Mouse (Mus musculus) urinary bladder, adult 18-20 months (tissue): ENCODE measurements around the gene Neo1.
"Not testable (repeated sequence)": the region's sequence is repeated elsewhere in the genome, so short reads cannot be mapped to it uniquely, and the experiment has no call there.

Experiments
- DNase-seq, 2 experiments: peaks; one replicate each; pipeline ENCODE4 v3.0.0; 2022; ENCODE audit warnings: low spot score in 2 of 2, mixed read lengths in 2 of 2

The Neo1 gene

DNA sequence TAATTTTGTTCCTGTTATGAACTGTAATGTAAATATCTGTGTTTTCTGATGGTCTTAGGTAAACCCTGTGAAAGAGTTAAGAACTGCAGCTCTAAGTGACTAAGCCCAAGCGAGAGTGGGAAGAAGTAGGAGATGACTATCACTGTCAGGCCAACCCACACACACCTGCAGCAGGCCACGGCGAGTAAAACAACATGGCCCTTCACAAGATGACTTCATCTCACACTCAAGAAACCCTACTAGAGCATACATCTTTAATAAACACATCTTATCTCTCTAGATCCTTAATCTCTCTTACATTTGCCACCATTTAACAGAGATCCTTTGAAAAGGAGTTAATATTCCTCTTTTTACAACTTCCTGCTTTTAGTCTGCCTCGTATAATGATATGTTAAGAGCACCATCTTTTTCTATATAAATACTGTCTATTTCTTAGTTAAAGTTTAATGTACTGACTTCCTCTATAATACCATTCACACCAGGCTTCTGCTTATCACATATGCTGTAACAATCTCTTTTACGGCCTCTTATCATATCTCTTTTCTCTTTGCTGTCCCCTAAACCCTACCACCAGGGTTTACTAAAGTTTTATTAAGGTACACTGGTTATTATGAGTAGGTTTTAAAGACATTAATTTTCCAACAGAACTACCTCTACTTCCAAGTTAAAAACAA is 46.8 kb downstream of the Neo1 start:
- DNase-seq = no peak

DNA sequence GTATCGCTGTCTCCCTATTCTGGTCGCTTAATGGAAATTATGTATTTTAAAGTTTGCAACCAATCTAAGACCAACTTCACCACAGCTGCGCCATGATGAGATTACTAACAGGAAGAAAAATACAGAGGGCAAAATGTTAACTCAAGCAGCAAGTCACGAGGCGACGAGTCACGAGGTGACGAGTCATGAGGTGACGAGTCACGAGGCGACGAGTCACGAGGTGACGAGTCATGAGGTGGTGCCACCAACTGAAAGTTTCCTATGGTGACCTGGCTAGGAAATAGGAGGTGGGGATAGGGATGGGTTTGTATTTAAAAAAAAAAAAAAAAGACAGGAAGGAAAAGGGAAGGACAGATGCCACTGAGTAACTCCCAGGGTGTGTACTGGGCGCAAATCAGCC is 57.2 kb downstream of the Neo1 start:
- no peak for DNase-seq

- DNase-seq = not testable (repeated sequence)
Measured at GRCm38 (mm10) chr9:58971154-58971553, 65.1 kb downstream of the Neo1 start.

DNA sequence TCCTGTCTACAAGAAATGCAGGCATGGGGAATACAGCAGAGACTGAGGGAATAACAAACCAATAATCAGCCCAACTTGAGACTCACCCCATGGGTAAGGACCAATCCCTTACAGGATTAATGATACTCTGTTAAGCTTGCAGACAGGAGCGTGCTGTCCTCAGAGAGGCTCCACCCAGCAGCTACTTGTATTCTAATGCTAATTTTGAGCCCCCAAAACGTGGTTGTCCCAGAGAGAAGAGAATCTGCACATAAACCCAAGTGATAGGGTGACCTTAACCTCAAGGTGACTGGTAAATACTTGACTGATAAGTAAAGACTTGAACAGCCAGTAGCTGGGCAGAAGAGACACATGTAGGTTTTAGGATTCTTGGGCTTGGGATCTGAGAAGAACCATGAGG is 68.9 kb downstream of the Neo1 start:
- DNase-seq = no peak

- no peak for DNase-seq
Measured at GRCm38 (mm10) chr9:58955507-58955906, 80.7 kb downstream of the Neo1 start.

GRCm38 (mm10) chr9:58945910-58946309 is 90.3 kb downstream of the Neo1 start:
- not testable (repeated sequence) for DNase-seq

GRCm38 (mm10) chr9:58934776-58935175 is 101.5 kb downstream of the Neo1 start:
- no peak for DNase-seq

DNA sequence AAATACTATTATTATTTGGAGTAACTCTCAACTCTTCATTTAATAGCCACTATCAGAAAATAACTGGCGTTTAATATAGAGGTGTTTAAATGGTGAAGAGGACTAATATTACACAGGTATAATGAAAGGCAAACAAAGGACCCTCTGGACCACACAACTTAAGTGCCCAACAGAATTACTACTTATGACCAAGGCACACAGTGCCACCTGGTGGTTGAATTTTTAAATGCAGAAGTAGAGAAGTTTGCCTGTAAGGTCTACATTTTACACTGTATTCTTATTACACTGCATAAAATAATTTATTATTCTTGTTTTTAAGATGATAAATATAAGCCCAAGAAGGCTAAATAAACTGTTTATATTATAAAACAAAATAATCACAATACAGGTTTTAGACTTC is 108.1 kb downstream of the Neo1 start:
- no peak for DNase-seq

DNA sequence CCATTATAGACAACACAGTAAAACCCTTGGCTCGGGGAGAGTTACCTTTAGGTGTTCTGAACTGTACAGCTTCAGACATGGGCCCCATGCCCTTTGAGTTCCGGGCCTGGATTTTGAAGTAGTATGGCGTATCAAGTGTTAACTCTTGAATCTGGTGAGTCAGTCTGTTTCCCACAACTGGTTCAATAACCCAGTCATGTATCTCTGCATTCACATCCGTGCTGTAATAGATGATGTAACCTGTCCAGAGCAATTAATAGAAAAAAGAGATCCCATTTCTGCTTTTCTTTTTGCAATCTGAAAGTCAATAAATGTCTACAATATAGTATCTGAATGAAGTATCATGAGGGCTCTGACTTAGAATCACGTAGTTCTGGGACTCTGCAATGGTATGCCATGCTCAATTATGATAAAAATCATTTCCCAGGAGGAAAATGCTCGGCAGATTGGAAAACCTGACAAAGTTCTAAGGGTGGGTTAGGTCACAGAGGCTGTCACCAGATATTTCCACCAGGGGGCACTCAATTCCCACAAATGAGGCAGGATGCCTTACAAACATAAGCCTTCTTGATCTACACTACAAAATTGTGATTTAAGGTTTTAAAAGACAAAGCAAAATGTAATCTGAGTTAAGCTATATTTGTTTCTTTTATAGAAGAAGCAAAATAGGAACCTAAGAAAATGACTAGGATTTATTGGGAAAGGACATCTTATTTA is 133.2 kb downstream of the Neo1 start:
- DNase-seq = peak in 1 of 2 experiments; percentile 12

DNA sequence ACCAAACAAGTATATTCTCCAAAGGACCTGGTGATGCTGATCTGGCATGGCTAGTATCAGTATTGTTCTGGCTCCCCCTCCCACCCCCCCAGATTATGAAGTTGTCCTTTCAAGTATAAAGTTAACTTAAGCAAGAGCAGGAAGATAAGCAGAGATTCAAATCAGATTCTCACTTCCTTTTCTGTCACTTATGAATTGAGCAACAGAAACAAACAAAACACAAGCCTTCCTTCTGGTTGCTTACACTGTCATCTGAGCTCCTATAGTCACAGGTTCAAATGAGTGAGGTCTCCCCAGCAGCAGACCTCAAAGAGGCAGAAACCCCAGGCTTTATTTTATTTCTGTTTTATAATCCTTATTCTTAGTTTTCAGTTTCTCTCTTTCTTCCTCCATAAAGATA is 136.6 kb downstream of the Neo1 start:
- no peak for DNase-seq

- no peak for DNase-seq
Measured at GRCm38 (mm10) chr9:58891840-58892640, 144.2 kb downstream of the Neo1 start.

DNA sequence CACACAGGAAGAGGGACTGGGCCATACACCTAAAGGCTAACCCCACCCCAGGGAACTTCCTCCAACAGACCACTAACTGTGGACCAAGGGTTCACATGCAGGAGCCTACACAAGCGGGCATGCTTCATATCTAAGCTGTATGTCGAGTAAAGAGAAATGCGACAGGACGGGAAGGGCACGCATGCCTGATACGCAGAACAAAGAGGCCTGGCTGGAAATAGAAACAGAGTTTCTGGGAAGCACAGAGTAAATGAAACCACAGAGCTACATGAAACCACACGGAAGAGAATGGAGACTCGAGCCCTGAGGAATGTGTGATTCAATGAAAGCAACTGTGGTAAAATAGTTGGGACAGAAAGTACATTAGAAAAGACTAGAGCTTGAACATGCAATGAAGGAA is 145.3 kb downstream of the Neo1 start:
- no peak for DNase-seq

GRCm38 (mm10) chr9:58889782-58890448 is 146.3 kb downstream of the Neo1 start:
- no peak for DNase-seq

- DNase-seq = no peak
Measured at GRCm38 (mm10) chr9:58882686-58883085, 153.6 kb downstream of the Neo1 start.

DNA sequence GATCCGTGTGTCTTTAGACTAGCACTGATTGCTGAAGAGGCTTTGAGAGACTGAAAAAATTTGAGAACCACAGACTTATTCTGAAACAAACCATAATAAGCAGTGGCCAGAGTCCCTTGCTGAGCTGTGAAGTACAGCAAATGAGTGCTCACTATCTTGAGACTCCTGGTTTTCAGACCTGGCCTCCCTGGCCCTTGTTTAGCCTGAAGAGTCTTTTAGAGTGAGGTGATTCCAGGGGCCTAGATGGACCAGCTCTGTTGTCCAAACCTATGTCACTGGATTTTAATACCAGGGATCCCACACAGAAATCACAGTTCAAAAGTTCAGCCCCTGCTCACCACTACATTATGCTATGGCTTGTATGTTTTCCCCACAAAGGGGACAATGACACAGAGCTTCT is 156.4 kb downstream of the Neo1 start:
- DNase-seq = no peak

- DNase-seq = no peak
Measured at GRCm38 (mm10) chr9:58876946-58877625, 159.2 kb downstream of the Neo1 start.

DNA sequence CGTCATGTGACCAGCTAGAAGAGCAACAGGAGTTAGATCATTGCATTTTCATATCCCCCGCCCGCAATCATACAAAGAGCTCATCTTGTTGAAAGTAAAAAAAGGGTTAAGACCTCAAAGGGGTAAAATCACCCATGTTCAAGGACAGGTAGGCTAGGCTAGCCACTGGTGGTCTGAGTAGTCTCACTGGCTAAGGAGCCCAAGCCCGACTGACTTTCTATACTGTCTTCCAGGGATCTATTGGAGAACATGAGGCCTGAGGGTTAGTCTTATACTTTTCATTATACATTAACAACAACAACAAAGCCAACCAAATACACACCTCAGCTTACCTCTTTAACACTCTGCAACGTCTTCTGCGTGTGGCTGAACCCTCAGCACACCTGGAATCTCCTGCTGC is 160.8 kb downstream of the Neo1 start:
- no peak for DNase-seq

DNA sequence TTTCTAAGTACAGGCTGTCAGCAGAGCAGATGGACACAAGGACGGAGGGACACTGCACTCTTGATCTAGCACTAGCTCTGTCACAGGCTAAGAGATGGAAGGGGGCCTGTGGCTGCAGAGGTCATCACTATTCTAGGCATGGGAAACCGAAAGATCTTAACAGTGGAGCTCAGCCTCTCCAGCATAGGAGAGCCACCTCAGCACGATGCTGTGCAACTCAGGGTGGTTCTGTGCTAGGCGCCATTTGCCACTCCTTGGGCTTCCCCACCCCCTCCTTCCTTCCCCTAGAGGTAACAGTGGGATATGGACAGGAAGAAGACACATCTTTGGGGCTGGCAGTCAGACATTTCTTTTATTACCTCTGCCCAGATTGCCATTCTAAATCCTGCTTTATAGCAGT is 161.9 kb downstream of the Neo1 start:
- no peak for DNase-seq

GRCm38 (mm10) chr9:58873541-58874324 is 162.5 kb downstream of the Neo1 start:
- peak in 1 of 2 experiments; percentile 31 for DNase-seq

DNA sequence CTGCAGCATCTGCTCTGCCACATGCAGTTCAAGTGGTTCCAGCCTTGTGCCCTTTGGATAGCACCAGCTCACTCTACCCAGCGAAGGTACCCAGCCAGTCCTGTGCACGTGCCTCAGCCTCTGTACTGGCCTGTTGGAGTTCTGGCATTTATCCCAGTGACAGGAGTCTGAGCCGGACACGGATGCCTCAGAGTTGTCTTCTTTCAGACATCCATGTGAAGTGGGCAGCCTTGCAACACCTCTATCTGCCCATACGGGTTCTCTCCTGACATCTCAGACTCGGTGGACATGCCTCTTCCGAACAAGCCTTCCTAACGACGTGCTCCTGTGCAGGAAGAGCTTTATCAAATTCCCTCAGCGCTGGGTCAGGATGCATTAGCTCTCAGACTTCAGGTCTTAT is 165.1 kb downstream of the Neo1 start:
- DNase-seq = no peak

DNA sequence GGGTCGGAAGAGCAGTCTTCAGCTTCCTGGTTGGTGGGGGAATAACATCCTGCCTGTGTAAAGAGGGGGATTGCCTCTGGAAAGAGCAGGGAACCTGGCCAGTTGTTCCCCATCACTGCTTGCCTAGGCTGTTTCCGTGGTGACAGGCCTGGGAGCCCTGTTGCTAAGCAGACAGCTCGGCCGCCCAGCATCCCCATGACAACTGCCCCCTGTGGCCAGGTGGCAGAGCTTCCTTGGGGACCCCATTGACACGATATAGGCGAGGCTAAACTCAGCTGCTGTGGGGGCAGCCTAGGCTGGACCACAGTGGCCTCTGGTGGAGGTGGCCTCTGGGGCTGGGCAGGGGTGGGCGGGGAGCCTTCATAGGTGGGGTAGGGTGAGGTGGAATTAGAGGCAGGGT is 172.4 kb downstream of the Neo1 start:
- no peak for DNase-seq
